Mouse (Mus musculus) layer of hippocampus, adult 9-10 months (tissue): Measurements from ENCODE around the gene Ceacam19.

ENCODE experiments used
- DNase-seq: peaks from one replicate; pipeline ENCODE4 v3.0.0; 2022; ENCODE audit warnings: low spot score

The Ceacam19 gene

GRCm38 (mm10) chr7:19880754-19881153, 7.0 kb downstream of the Ceacam19 start:
- no peak for DNase-seq

GRCm38 (mm10) chr7:19876781-19877425, 10.9 kb downstream of the Ceacam19 start:
- DNase-seq, result no peak

- DNase-seq, result peak; percentile 65
Measured at GRCm38 (mm10) chr7:19875948-19876682, 11.7 kb downstream of the Ceacam19 start.

- DNase-seq, result no peak
Measured at GRCm38 (mm10) chr7:19871943-19872601, 15.7 kb downstream of the Ceacam19 start.

GRCm38 (mm10) chr7:19871137-19871621, 16.6 kb downstream of the Ceacam19 start:
- DNase-seq, result no peak

GRCm38 (mm10) chr7:19867751-19868399, 19.9 kb downstream of the Ceacam19 start:
- no peak for DNase-seq

- no peak for DNase-seq
Measured at GRCm38 (mm10) chr7:19866490-19866889, 21.3 kb downstream of the Ceacam19 start.

- no peak for DNase-seq
Measured at GRCm38 (mm10) chr7:19865246-19866036, 22.3 kb downstream of the Ceacam19 start.

GRCm38 (mm10) chr7:19864241-19864640, 23.5 kb downstream of the Ceacam19 start:
- no peak for DNase-seq

- no peak for DNase-seq
Measured at GRCm38 (mm10) chr7:19861199-19861598, 26.6 kb downstream of the Ceacam19 start, which contains the start of gene Ceacam16. Gene Ceacam16, minus strand, starts transcription at chr7:19861299.

GRCm38 (mm10) chr7:19859740-19860139, 28.0 kb downstream of the Ceacam19 start:
- DNase-seq, result no peak

- DNase-seq, result no peak
Measured at GRCm38 (mm10) chr7:19856283-19856682, 31.5 kb downstream of the Ceacam19 start.

GRCm38 (mm10) chr7:19855663-19856062, 32.1 kb downstream of the Ceacam19 start:
- DNase-seq, result no peak

GRCm38 (mm10) chr7:19853526-19853925, 34.2 kb downstream of the Ceacam19 start:
- no peak for DNase-seq

GRCm38 (mm10) chr7:19851858-19852570, 35.8 kb downstream of the Ceacam19 start, which contains the start of gene Gm19345:
Gene Gm19345, plus strand, starts transcription at chr7:19852003.
- no peak for DNase-seq

- DNase-seq, result no peak
Measured at GRCm38 (mm10) chr7:19844521-19845171, 43.1 kb downstream of the Ceacam19 start.

- DNase-seq, result no peak
Measured at GRCm38 (mm10) chr7:19843561-19843960, 44.2 kb downstream of the Ceacam19 start.

- DNase-seq, result no peak
Measured at GRCm38 (mm10) chr7:19842885-19843504, 44.8 kb downstream of the Ceacam19 start.

- no peak for DNase-seq
Measured at GRCm38 (mm10) chr7:19841686-19842413, 45.9 kb downstream of the Ceacam19 start.
